Mouse (Mus musculus) spleen, adult 2 months (tissue): Measurements from ENCODE around the gene Ppp1r26. TPM values are rescaled to one million over a fixed set of nuclear protein-coding genes. Genes with fewer than 3 reads are reported as not detected.
A peak's percentile ranks its signal among the peaks of the same experiment; 100 is the strongest.

Experiments
- DNase-seq, 2 experiments: peaks; one replicate each; pipeline versions ENCODE4 v3.0.0 to v3.0.0-alpha.2; 2012 to 2021; ENCODE audit warnings: low spot score in 2 of 2, low read depth in 1 of 2
- H3K27ac ChIP-seq: fragments of 200-500 bp; 2 replicates; pipeline ENCODE4 v1.5.1; 2012; ENCODE audit warnings: low read length, inconsistent platforms; ENCODE audit not compliant: insufficient read depth
- H3K27me3 ChIP-seq: fragments of 200-500 bp; 2 replicates; pipeline ENCODE4 v1.6.1; 2012; ENCODE audit warnings: mild to moderate bottlenecking, moderate library complexity, low read length, inconsistent platforms; ENCODE audit not compliant: control insufficient read depth, insufficient read depth
- H3K36me3 ChIP-seq: fragments of 200-500 bp; 2 replicates; pipeline ENCODE4 v1.6.1; 2012; ENCODE audit warnings: mild to moderate bottlenecking, low read length, inconsistent platforms; ENCODE audit not compliant: control insufficient read depth, insufficient read depth
- H3K4me1 ChIP-seq: fragments of 200-500 bp; 2 replicates; pipeline ENCODE4 v1.6.1; 2011; ENCODE audit warnings: inconsistent platforms; ENCODE audit not compliant: control insufficient read depth, insufficient read depth, insufficient read length
- H3K4me3 ChIP-seq: fragments of 200-500 bp; 2 replicates; pipeline ENCODE4 v1.5.1; 2011; ENCODE audit warnings: mild to moderate bottlenecking, inconsistent platforms; ENCODE audit not compliant: insufficient read depth, insufficient read length; ENCODE audit errors: extremely low read depth
- CTCF ChIP-seq: fragments of 200-500 bp; IDR thresholded peaks from 2 replicates; pipeline ENCODE4 v1.5.1; 2011; ENCODE audit warnings: mild to moderate bottlenecking, inconsistent platforms; ENCODE audit not compliant: insufficient read depth, insufficient read length, insufficient replicate concordance; ENCODE audit errors: extremely low read depth
- POLR2A ChIP-seq: fragments of 200-500 bp; IDR thresholded peaks from 2 replicates; pipeline ENCODE4 v1.6.1; 2011; ENCODE audit warnings: low read depth, low read length, inconsistent platforms
- WGBS: fragments of 180-500 bp; shearing (Covaris S2); methylation state at CpG from one replicate; pipeline ENCODE4 v1.1.7; 2018; 5-methylcytosine and 5-hydroxymethylcytosine counted together
- polyA plus RNA-seq: library from polyadenylated mRNA; depleted of rRNA; stranded (reverse); fragments of >200 nt; gene quantifications from 2 replicates; pipeline ENCODE4 v1.2.3, GENCODE M21; 2012

The Ppp1r26 gene
- polyA plus RNA-seq, 1 experiment: 0.81 TPM

DNA sequence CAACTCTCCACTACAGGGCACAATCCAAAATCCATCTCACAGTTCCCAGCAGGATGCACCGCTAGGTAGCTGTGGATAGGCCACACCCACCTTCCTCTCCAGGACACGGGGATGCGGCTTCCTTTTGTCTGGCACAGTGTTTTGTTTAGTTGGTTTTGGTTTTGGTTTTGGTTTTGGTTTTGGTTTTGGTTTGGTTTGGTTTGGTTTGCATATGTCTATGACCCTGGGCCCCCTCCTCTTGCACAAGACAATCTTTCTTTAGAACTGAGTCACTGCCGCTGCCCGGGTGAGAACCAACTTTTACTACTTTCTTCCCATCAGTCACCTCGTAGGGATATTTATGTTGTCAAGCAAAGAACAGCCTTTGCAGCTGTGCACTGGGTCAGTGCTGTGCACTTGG, 5.8 kb upstream of the Ppp1r26 start:
- H3K36me3 ChIP-seq: no peaks in the 10 kb centered on the region
- WGBS: 44% methylated on average over 6 of the region's 6 CpGs

DNA sequence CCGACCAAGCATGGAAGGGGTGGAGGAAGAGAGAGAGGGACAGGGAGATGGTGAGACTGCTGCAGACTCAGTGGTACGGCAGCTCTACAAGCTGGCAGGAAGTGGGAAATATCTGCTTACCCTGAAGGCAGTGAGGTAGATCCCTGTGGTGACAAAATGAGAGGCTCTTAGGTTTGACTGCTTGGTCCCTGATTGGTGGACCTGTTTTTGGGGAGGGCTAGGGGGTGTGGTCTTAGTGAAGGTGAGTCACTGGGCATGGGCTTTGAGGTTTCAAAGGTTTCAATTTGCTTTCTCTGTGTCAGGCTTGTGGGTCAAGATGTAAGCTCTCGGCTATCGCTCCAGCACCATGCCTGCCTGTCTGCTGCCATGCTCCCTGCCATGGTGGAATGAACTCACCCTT, 1.5 kb upstream of the Ppp1r26 start:
- H3K4me3 ChIP-seq: no peak overlapping the region
- no peaks in the 10 kb centered on the region for H3K36me3 ChIP-seq
- H3K27me3 ChIP-seq: peaks cover 10% of the 10 kb centered on the region; the same call in 1 of the 2 replicates
- H3K27ac ChIP-seq: no peak overlapping the region
- 60% methylated on average over 4 of the region's 4 CpGs for WGBS
- no peak for DNase-seq
- TF ChIP-seq POLR2A: no peak
- TF ChIP-seq CTCF: no peak
- peaks cover 7% of the 10 kb centered on the region; the same call in 1 of the 2 replicates for H3K4me1 ChIP-seq

More for the DNA sequence above, 5.8 kb upstream of the Ppp1r26 start:
- Histone ChIP-seq H3K4me1 (no peaks in the 10 kb centered on the region), H3K27me3 (no peaks in the 10 kb centered on the region), H3K4me3 (no peak overlapping the region), H3K27ac (no peak overlapping the region)
- TF ChIP-seq CTCF: no peak
- no peak for TF ChIP-seq POLR2A
- no peak for DNase-seq

DNA sequence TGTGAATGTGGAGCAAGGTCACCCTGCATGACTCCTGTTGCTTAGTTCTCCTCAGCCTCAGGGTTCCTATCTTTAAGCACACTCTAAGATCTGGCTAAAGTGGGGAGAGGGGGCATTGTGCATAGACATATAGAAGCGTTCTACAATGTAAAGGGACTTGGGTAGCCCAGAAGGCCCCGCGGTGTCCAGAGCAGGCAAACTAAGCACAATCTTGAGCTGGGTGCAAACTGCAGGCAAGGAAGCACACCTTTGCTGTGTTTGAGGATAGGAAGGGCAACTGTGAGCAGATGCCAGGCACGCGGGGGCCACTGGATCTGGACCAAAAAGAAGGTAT, 452 bp upstream of the Ppp1r26 start:
- H3K27ac ChIP-seq: no peak overlapping the region
- peaks cover 7% of the 10 kb centered on the region; the same call in 1 of the 2 replicates for H3K4me1 ChIP-seq
- no peak for TF ChIP-seq CTCF
- TF ChIP-seq POLR2A: no peak
- H3K27me3 ChIP-seq: peaks cover 10% of the 10 kb centered on the region; the same call in 1 of the 2 replicates
- no peaks in the 10 kb centered on the region for H3K36me3 ChIP-seq
- DNase-seq: no peak
- H3K4me3 ChIP-seq: peak overlapping the region; percentile 47; the same call in 1 of the 2 replicates
- WGBS: 10% methylated on average over 5 of the region's 5 CpGs

DNA sequence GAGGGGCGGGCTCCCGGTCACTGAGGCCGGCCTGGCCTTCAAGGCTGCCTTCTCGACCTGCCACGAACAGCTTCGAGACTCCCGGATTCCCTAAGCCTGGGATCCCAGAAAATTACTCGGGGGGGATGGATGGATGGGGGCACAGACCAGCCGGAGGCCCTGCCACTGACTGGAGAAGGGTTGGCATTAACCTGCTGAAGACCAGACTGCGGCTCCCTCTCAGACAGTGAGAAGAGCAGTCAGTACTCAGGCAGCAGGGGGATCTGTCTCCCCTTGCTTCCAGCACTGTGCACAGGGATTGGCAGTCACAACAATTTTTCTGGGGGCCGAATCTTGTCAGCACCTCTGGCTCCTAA, 693 bp downstream of the Ppp1r26 start:
- no peak for DNase-seq
- 26% methylated on average over 11 of the region's 11 CpGs for WGBS
- H3K27me3 ChIP-seq: peaks cover 10% of the 10 kb centered on the region; the same call in 1 of the 2 replicates
- peaks cover 7% of the 10 kb centered on the region; the same call in 1 of the 2 replicates for H3K4me1 ChIP-seq
- TF ChIP-seq POLR2A (no peak), CTCF (no peak)
- no peaks in the 10 kb centered on the region for H3K36me3 ChIP-seq
- H3K27ac ChIP-seq: no peak overlapping the region
- peak overlapping the region; percentile 47; the same call in 1 of the 2 replicates for H3K4me3 ChIP-seq

DNA sequence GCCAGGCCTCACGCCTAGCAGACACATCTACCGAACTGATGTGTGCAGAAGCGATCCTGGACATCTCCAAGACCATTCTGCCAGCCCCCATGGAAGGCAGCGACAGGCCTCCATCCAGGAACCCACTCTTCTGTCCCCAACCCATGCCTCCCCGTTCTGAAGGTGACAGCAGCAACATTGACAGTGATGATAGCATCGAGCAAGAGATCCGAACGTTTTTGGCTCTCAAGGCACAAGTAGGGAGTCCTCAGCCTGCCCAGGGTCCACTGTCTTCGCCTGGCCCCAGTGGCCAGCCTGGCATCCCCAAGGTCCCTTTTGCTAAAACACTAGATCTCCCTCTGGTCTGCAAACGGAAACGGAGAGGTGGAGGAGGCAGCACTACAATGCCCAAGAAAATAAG, 5.1 kb downstream of the Ppp1r26 start:
- Histone ChIP-seq H3K27me3 (peaks cover 8% of the 10 kb centered on the region; the same call in 1 of the 2 replicates), H3K4me1 (peaks cover 4% of the 10 kb centered on the region; the same call in 1 of the 2 replicates), H3K27ac (no peak overlapping the region), H3K4me3 (no peak overlapping the region), H3K36me3 (no peaks in the 10 kb centered on the region)
- WGBS: 93% methylated on average over 11 of the region's 11 CpGs
- no peak for DNase-seq
- TF ChIP-seq CTCF: no peak
- no peak for TF ChIP-seq POLR2A

DNA sequence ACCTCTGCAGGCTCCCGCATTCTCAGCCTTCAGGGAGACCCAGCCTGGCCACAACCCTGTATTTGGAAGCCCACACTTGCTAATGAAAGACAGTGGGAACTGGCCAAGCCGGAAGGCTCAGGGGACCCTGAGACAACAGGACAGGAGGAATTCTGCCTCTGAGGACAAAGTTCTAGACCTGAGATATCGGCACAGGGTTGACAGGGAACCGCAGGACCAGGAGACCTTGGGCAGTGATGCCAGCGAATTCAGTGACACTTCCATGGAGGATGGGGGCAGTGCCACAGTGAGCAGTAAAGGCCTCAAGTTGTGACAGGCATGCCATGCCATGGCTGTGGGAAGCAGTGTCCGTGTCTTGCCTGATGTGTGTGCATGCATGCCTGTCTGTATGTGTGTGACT, 6.9 kb downstream of the Ppp1r26 start:
- TF ChIP-seq POLR2A (no peak), CTCF (no peak)
- H3K4me3 ChIP-seq: no peak overlapping the region
- no peaks in the 10 kb centered on the region for H3K4me1 ChIP-seq
- no peaks in the 10 kb centered on the region for H3K36me3 ChIP-seq
- no peak overlapping the region for H3K27ac ChIP-seq
- WGBS: 92% methylated on average over 6 of the region's 6 CpGs
- no peaks in the 10 kb centered on the region; the same call in 1 of the 2 replicates for H3K27me3 ChIP-seq
- DNase-seq: no peak

DNA sequence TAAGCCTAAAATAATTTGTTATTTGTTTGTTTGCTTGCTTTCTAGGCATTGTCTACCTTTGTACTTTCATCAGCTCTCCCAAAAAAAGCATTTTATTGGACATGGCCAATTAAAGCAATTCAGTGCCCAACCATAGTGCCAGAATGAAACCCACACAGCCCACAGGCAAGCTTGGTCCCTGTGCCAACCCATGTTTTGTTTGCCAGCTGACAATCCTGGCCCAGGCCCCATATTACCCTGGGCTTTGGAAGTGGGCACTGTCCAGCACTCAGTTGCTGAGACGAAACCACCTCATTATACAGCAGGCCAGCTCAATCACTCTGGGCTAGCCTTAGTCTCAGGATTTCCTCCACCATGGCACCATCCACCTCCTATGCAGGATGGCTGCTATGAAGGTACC, 10.0 kb downstream of the Ppp1r26 start:
- WGBS: 89% methylated on average over 1 of the region's 1 CpGs
- Histone ChIP-seq H3K4me3 (no peak overlapping the region), H3K27ac (no peak overlapping the region), H3K4me1 (no peaks in the 10 kb centered on the region), H3K27me3 (no peaks in the 10 kb centered on the region), H3K36me3 (no peaks in the 10 kb centered on the region)
- TF ChIP-seq CTCF: no peak
- TF ChIP-seq POLR2A: no peak
- DNase-seq: no peak
